Mouse (Mus musculus) intestine, embryonic 16.5 days (tissue): Measurements from ENCODE around the gene Cdon. TPM values are rescaled to one million over a fixed set of nuclear protein-coding genes. Genes with fewer than 3 reads are reported as not detected.
A peak's percentile ranks its signal among the peaks of the same experiment; 100 is the strongest.

Source experiments
- ATAC-seq: fragments of 200-750 bp; cut with Nextera tagmentation; 2 replicates; pipeline ENCODE4 v1.8.0; 2017; ENCODE audit warnings: moderate TSS enrichment, moderate library complexity
- H3K27ac ChIP-seq: fragments of 300-500 bp; sonication (generic); 2 replicates; pipeline ENCODE4 v1.5.1; 2014; ENCODE audit warnings: mild to moderate bottlenecking, low read length
- H3K27me3 ChIP-seq: fragments of 300-500 bp; sonication (generic); replicated peaks from 2 replicates; pipeline ENCODE4 v1.6.1; 2014; ENCODE audit warnings: low read length, control low read depth, mixed read lengths; ENCODE audit not compliant: control insufficient read depth, insufficient read depth
- H3K36me3 ChIP-seq: fragments of 300-500 bp; sonication (generic); 2 replicates; pipeline ENCODE4 v1.6.1; 2014; ENCODE audit warnings: low read length, control low read depth; ENCODE audit not compliant: control insufficient read depth, insufficient read depth
- H3K4me1 ChIP-seq: fragments of 300-500 bp; sonication (generic); 2 replicates; pipeline ENCODE4 v1.6.1; 2014; ENCODE audit warnings: low read length, control low read depth, mixed read lengths; ENCODE audit not compliant: control insufficient read depth, insufficient read depth
- H3K4me2 ChIP-seq: fragments of 300-500 bp; sonication (generic); 2 replicates; pipeline ENCODE4 v1.6.1; 2014; ENCODE audit warnings: low read depth, low read length, control low read depth
- H3K4me3 ChIP-seq: fragments of 300-500 bp; sonication (generic); 2 replicates; pipeline ENCODE4 v1.5.1; 2014; ENCODE audit warnings: mild to moderate bottlenecking, low read length
- H3K9ac ChIP-seq: fragments of 300-500 bp; sonication (generic); 2 replicates; pipeline ENCODE4 v1.6.1; 2014; ENCODE audit warnings: low read depth, low read length
- H3K9me3 ChIP-seq: fragments of 300-500 bp; sonication (generic); 2 replicates; pipeline ENCODE4 v1.6.1; 2016; ENCODE audit warnings: low read length, control low read depth; ENCODE audit not compliant: control insufficient read depth
- WGBS: fragments of 180-500 bp; shearing (Covaris S2); extraction: QIAGEN DNeasy Blood & Tissue Kit; methylation state at CpG from one replicate; pipeline ENCODE4 v1.1.7; 2014; 5-methylcytosine and 5-hydroxymethylcytosine counted together
- polyA plus RNA-seq: library from polyadenylated mRNA; unstranded; fragments of >200 nt; fragmentation: Nextera tagmentation; extraction: Ambion mirVana; gene quantifications from 2 replicates; pipeline ENCODE4 v1.2.1, GENCODE M21; 2015

The Cdon gene
- polyA plus RNA-seq, result 4.7 and 5.5 TPM in 2 replicates

- peak within 1 kb of the TSS; percentile 84 for H3K4me3 ChIP-seq
- no peaks in the 10 kb centered on the region for H3K36me3 ChIP-seq
- 1% methylated on average over 55 of the region's 97 CpGs for WGBS
- H3K4me2 ChIP-seq, result peak within 1 kb of the TSS; percentile 76
- ATAC-seq, result peak; percentile 96
- H3K4me1 ChIP-seq, result peaks cover 8% of the 10 kb centered on the region
- H3K27me3 ChIP-seq, result no peaks in the 10 kb centered on the region
- peak within 1 kb of the TSS; percentile 95 for H3K27ac ChIP-seq
- H3K9me3 ChIP-seq, result no peaks in the 10 kb centered on the region
- peak within 1 kb of the TSS; percentile 92 for H3K9ac ChIP-seq
Observed at GRCm38 (mm10) chr9:35420805-35421719, at the start of gene Cdon. Gene Cdon (plus strand): TSS chr9:35421128.

DNA sequence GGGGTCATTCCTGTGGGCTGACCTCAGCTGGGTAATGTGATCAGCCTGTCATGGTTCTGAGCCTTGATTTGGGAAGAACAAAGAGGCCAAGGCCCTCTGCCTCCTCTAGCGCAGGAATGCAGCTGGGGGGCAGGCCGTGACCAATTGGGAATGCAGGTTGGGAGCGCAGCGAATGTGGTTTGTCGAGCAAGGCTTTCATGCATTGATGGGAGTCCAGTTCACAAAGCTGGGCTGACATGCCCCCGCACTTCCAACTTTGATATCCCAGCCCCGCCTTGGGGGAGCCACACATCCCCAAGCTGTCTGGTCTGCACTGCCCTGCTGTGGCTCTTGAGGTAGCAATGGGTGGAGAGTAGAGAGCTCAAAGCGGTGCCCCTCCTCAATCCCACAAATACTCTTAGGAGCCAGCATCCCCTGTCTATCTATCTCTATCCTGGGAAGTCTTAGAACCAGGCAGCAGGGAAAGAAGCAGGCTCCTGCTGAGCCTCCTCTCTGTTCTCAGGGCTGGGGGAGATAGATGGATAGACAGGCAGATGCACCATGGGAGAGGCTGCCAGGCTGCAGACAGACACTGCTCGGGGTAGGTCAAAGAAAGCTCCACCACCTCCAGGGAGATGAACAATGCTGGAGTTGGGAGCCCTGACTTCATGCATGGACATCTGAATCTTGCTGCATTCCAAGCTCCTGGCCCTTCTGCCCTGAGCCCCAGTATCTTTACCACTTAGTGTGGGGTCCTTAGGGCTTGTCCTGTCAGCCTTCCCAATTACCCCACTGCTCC, 48.4 kb upstream of the Cdon start:
- H3K9ac ChIP-seq, result no peak overlapping the region
- H3K4me1 ChIP-seq, result no peaks in the 10 kb centered on the region
- no peaks in the 10 kb centered on the region for H3K9me3 ChIP-seq
- no peaks in the 10 kb centered on the region for H3K27me3 ChIP-seq
- no peak overlapping the region for H3K4me2 ChIP-seq
- no peak overlapping the region for H3K27ac ChIP-seq
- no peak for ATAC-seq
- no peak overlapping the region for H3K4me3 ChIP-seq
- no peaks in the 10 kb centered on the region for H3K36me3 ChIP-seq
- WGBS, result 55% methylated on average over 9 of the region's 9 CpGs

GRCm38 (mm10) chr9:35377916-35378315, 43.0 kb upstream of the Cdon start:
- Histone ChIP-seq H3K4me1 (no peaks in the 10 kb centered on the region), H3K27ac (no peak overlapping the region), H3K27me3 (0 out of 2 replicates have a peak, but pooled peaks cover 2% of the 10 kb centered on the region), H3K4me2 (no peak overlapping the region), H3K36me3 (no peaks in the 10 kb centered on the region), H3K9me3 (no peaks in the 10 kb centered on the region), H3K9ac (no peak overlapping the region), H3K4me3 (no peak overlapping the region)
- ATAC-seq, result no peak
- 63% methylated on average over 2 of the region's 2 CpGs for WGBS

DNA sequence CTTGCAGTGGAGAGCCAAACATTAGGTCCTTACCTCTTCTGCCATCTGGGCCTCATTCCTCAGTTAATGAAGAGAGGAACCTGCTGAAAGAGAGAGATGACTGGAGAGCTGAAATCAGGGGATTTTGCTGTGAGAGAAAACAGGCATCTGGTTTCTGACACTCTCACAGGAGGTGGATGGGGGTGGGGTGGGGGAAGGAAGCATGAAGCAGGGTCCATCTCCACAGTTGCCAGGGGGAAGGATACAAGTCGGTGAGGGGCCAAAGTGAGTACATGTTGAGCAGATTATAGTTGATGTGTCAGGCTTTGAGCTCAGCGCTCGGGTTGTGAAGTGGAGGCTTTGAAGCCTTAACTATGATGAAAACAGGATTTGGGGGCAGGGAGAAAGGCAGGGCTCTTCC, 41.9 kb upstream of the Cdon start:
- Histone ChIP-seq H3K4me2 (no peak overlapping the region), H3K27ac (no peak overlapping the region), H3K9ac (no peak overlapping the region), H3K4me3 (no peak overlapping the region), H3K27me3 (0 out of 2 replicates have a peak, but pooled peaks cover 2% of the 10 kb centered on the region), H3K36me3 (no peaks in the 10 kb centered on the region), H3K4me1 (no peaks in the 10 kb centered on the region), H3K9me3 (no peaks in the 10 kb centered on the region)
- ATAC-seq, result no peak
- 67% methylated on average over 3 of the region's 3 CpGs for WGBS

DNA sequence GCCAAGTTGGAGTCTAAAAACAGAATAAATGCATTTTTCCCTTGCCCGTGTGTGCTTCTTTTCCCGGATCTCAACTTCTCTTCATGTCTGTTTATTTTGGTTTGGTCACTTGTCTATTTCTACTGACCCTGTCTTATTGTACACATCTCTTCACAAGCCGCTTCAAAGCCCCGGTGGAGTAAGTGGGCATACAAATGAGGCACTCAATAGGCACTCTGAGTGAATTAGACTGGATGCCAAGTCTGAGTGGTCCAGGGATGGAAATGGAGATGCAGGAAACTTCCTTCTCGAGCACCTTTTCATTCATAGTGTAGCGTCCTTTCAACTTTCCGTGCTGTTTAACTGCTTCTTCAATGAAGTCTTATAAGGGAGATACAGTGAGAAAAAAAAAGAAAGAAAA, 21.0 kb upstream of the Cdon start:
- Histone ChIP-seq H3K9me3 (no peaks in the 10 kb centered on the region), H3K4me1 (peaks cover 8% of the 10 kb centered on the region; the same call in 1 of the 2 replicates), H3K36me3 (no peaks in the 10 kb centered on the region), H3K4me2 (no peak overlapping the region), H3K4me3 (no peak overlapping the region), H3K9ac (no peak overlapping the region), H3K27me3 (no peaks in the 10 kb centered on the region), H3K27ac (no peak overlapping the region)
- ATAC-seq, result no peak
- WGBS, result 56% methylated on average over 7 of the region's 7 CpGs

- Histone ChIP-seq H3K4me2 (no peak overlapping the region), H3K36me3 (no peaks in the 10 kb centered on the region), H3K4me1 (peaks cover 12% of the 10 kb centered on the region; the same call in 1 of the 2 replicates), H3K9ac (no peak overlapping the region), H3K27ac (no peak overlapping the region), H3K9me3 (no peaks in the 10 kb centered on the region), H3K27me3 (no peaks in the 10 kb centered on the region), H3K4me3 (no peak overlapping the region)
- no peak for ATAC-seq
- WGBS, result 22% methylated on average over 7 of the region's 7 CpGs
Observed at GRCm38 (mm10) chr9:35400398-35400797, 20.5 kb upstream of the Cdon start.

- Histone ChIP-seq H3K27ac (no peak overlapping the region), H3K27me3 (no peaks in the 10 kb centered on the region), H3K4me3 (no peak overlapping the region), H3K36me3 (no peaks in the 10 kb centered on the region), H3K9me3 (no peaks in the 10 kb centered on the region), H3K4me1 (peaks cover 15% of the 10 kb centered on the region; the same call in 1 of the 2 replicates), H3K4me2 (no peak overlapping the region), H3K9ac (no peak overlapping the region)
- WGBS, result 11% methylated on average over 9 of the region's 9 CpGs
- ATAC-seq, result no peak
Observed at GRCm38 (mm10) chr9:35400831-35401230, 20.1 kb upstream of the Cdon start.

GRCm38 (mm10) chr9:35402584-35402991, 18.3 kb upstream of the Cdon start:
- Histone ChIP-seq H3K4me3 (no peak overlapping the region), H3K36me3 (no peaks in the 10 kb centered on the region), H3K9ac (no peak overlapping the region), H3K4me1 (peaks cover 18% of the 10 kb centered on the region; the same call in 1 of the 2 replicates), H3K27me3 (no peaks in the 10 kb centered on the region), H3K4me2 (no peak overlapping the region), H3K27ac (no peak overlapping the region), H3K9me3 (no peaks in the 10 kb centered on the region)
- 74% methylated on average over 4 of the region's 4 CpGs for WGBS
- no peak for ATAC-seq

DNA sequence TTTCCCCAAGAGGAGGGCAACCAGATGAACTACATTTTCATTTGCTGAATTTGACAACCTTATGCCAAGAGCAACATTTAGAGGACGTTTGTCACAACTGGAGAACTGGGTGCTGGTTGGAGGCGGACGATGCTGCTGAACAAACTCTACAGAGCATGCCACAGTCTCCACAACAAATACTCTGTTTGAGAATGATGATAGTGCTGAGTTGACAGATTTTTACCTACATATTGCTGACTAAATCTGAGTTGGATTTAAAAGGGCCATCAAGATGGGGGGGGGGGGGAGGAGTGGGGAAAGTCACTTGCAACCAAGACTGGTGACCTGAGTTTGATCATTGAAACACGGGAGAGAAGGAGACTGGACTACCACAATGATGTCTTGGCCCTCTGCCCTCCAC, 17.4 kb upstream of the Cdon start:
- Histone ChIP-seq H3K27me3 (no peaks in the 10 kb centered on the region), H3K4me3 (no peak overlapping the region), H3K4me1 (peaks cover 18% of the 10 kb centered on the region; the same call in 1 of the 2 replicates), H3K4me2 (no peak overlapping the region), H3K36me3 (no peaks in the 10 kb centered on the region), H3K9me3 (no peaks in the 10 kb centered on the region), H3K9ac (no peak overlapping the region), H3K27ac (no peak overlapping the region)
- WGBS, result 81% methylated on average over 4 of the region's 4 CpGs
- ATAC-seq, result no peak
